Comparison of ENCODE assay signal across 27 mouse cellular contexts in the genomic region with DNA sequence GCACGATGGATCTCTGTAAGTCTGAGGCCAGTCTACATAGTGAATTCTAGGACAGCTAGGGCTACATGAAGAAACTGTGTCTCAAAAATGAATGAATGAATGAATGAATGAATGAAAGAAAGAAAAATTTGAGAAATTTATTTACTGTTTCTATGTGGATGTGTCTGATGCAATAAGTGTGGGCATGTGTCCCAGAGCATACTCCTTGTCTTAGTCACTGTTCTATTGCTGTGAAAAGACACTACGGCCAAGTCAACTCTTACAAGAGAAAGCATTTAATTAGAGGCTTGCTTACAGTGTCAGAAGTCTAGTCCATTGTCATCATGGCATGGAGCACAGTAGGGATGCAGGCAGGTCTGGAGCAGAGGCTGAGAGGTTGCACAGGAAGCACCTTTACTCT. TPM values are rescaled to one million over a fixed set of nuclear protein-coding genes. Genes with fewer than 3 reads are reported as not detected.
"Had no signal": no experiment of that assay in that cellular context is flagged by ENCODE, and none has a peak within 500 bp of the region (broad histone marks: within the 10 kb centered on the region; RNA-seq: fewer than 3 reads in every experiment).

No protein-coding gene starts in this region.

- DNase-seq: kidney, adult 11 months; kidney, adult 8-10 months; kidney, postnatal 14 days; kidney, postnatal 4 days; layer of hippocampus, adult 9-11 months; liver, postnatal 0 days; lung, embryonic 14.5 days; lung, postnatal 10 days; retina, postnatal 1 day; right cerebral cortex, postnatal 25 days; spleen, adult 18-20 months; thymus, adult 18-20 months; thymus, postnatal 36 days had no signal

- H3K4me3 ChIP-seq: kidney, embryonic 15.5 days; limb, embryonic 10.5 days; limb, embryonic 13.5 days; megakaryocyte, embryonic 14.5 days; midbrain, embryonic 10.5 days; midbrain, embryonic 13.5 days; myocyte; neural tube, embryonic 13.5 days; stomach, embryonic 15.5 days had no signal

- H3K27ac ChIP-seq: kidney, embryonic 15.5 days; limb, embryonic 10.5 days; limb, embryonic 13.5 days; liver, embryonic 14.5 days; midbrain, embryonic 10.5 days; midbrain, embryonic 13.5 days; neural tube, embryonic 13.5 days; stomach, embryonic 15.5 days had no signal

RNA-seq across cellular contexts. Expression of a gene that starts 23.6 kb away (rescaled TPM):
- total RNA-seq: left cerebral cortex, adult 18-20 months; monocyte, adult 5-6 weeks had no signal

RNA-seq across cellular contexts. Expression of a gene that starts 37.5 kb away (rescaled TPM):
- total RNA-seq: layer of hippocampus, postnatal 25 days; monocyte, adult 5-6 weeks; neutrophil, adult 5-6 weeks had no signal
